Comparison of ENCODE assay signal across 1 mouse cellular context in genomic region chr11:109419461-109419860, GRCm38 (mm10).
TF ChIP-seq lines count a peak whose summit lies in the region.

No protein-coding gene starts in this region.

TF ChIP-seq in CH12.LX, 34 proteins besides CTCF, POLR2A, EP300 and RAD21 (continued from another document):
- no peak for TF ChIP-seq ZNF384 (IDR thresholded peaks at IDR 0.05; ENCODE audit: low read depth, low read length)
